Mouse (Mus musculus) lung, postnatal 0 days (tissue): ENCODE data around the gene Gxylt1.

Experiments used
- CTCF ChIP-seq: IDR thresholded peaks from 2 replicates; pipeline ENCODE4 v1.5.1; 2016; ENCODE audit warnings: antibody characterized with exemption, mild to moderate bottlenecking
- EP300 ChIP-seq: IDR thresholded peaks from 2 replicates; pipeline ENCODE4 v1.6.1; 2016; ENCODE audit warnings: antibody characterized with exemption, mild to moderate bottlenecking, control low read depth

GRCm38 (mm10) chr15:93288321-93288720 is 13.3 kb upstream of the Gxylt1 start:
- no peak for TF ChIP-seq CTCF
- TF ChIP-seq EP300 = no peak
